Mouse (Mus musculus) neural tube, embryonic 13.5 days (tissue): ENCODE data around the gene Gm10024. TPM values are rescaled to one million over a fixed set of nuclear protein-coding genes. Genes with fewer than 3 reads are reported as not detected.
"Not testable (repeated sequence)": the region's sequence is repeated elsewhere in the genome, so short reads cannot be mapped to it uniquely, and the experiment has no call there.

Source experiments
- ATAC-seq: fragments of 200-750 bp; cut with Nextera tagmentation; 2 replicates; pipeline ENCODE4 v1.8.0; 2017; ENCODE audit warnings: low read depth, mild to moderate bottlenecking, moderate TSS enrichment, moderate library complexity
- H3K27ac ChIP-seq: fragments of 300-500 bp; sonication (generic); replicated peaks from 2 replicates; pipeline ENCODE4 v1.5.1; 2015; ENCODE audit warnings: moderate library complexity, mild to moderate bottlenecking, inconsistent platforms
- H3K27me3 ChIP-seq: fragments of 300-500 bp; sonication (generic); 2 replicates; pipeline ENCODE4 v1.6.1; 2015; ENCODE audit warnings: mild to moderate bottlenecking, inconsistent platforms
- H3K36me3 ChIP-seq: fragments of 300-500 bp; sonication (generic); 2 replicates; pipeline ENCODE4 v1.6.1; 2015; ENCODE audit warnings: mild to moderate bottlenecking, inconsistent platforms
- H3K4me1 ChIP-seq: fragments of 300-500 bp; sonication (generic); replicated peaks from 2 replicates; pipeline ENCODE4 v1.6.1; 2015; ENCODE audit warnings: inconsistent platforms
- H3K4me2 ChIP-seq: fragments of 300-500 bp; sonication (generic); 2 replicates; pipeline ENCODE4 v1.6.1; 2015; ENCODE audit warnings: inconsistent platforms, mild to moderate bottlenecking, moderate library complexity
- H3K4me3 ChIP-seq: fragments of 300-500 bp; sonication (generic); 2 replicates; pipeline ENCODE4 v1.5.1; 2015; ENCODE audit warnings: mild to moderate bottlenecking, inconsistent platforms
- H3K9ac ChIP-seq: fragments of 300-500 bp; sonication (generic); 2 replicates; pipeline ENCODE4 v1.6.1; 2015; ENCODE audit warnings: moderate library complexity, mild to moderate bottlenecking, inconsistent platforms
- H3K9me3 ChIP-seq: fragments of 300-500 bp; sonication (generic); 2 replicates; pipeline ENCODE4 v1.6.1; 2016; ENCODE audit warnings: inconsistent platforms
- WGBS: fragments of 180-500 bp; shearing (Covaris S2); methylation state at CpG from one replicate; pipeline ENCODE4 v1.1.7; 2015; 5-methylcytosine and 5-hydroxymethylcytosine counted together
- polyA plus RNA-seq: library from polyadenylated mRNA; unstranded; fragments of >200 nt; fragmentation: Nextera tagmentation; extraction: Ambion mirVana; gene quantifications from 2 replicates; pipeline ENCODE4 v1.2.1, GENCODE M21; 2015

The Gm10024 gene
- polyA plus RNA-seq, 1 experiment from 2014 or later, result not detected

GRCm38 (mm10) chr10:77741924-77742688, 30.8 kb downstream of the Gm10024 start, which contains the start of gene Gm18596:
Gene Gm18596, minus strand, starts transcription at chr10:77742638.
- not testable (repeated sequence) for H3K27ac ChIP-seq, ATAC-seq, H3K9ac ChIP-seq, H3K4me3 ChIP-seq, H3K36me3 ChIP-seq, H3K4me1 ChIP-seq, H3K9me3 ChIP-seq, H3K27me3 ChIP-seq, H3K4me2 ChIP-seq
- 54% methylated on average over 5 of the region's 5 CpGs for WGBS

- not testable (repeated sequence) for H3K4me3 ChIP-seq, H3K27me3 ChIP-seq, H3K27ac ChIP-seq, H3K9me3 ChIP-seq, ATAC-seq, H3K4me1 ChIP-seq, H3K36me3 ChIP-seq, H3K9ac ChIP-seq, H3K4me2 ChIP-seq
- WGBS, result 79% methylated on average over 1 of the region's 1 CpGs
These were observed 39.4 kb downstream of the Gm10024 start for GRCm38 (mm10) chr10:77750686-77751085.

- H3K4me1 ChIP-seq, H3K9me3 ChIP-seq, ATAC-seq, H3K27ac ChIP-seq, H3K27me3 ChIP-seq, H3K9ac ChIP-seq, H3K4me2 ChIP-seq, H3K4me3 ChIP-seq, H3K36me3 ChIP-seq: not testable (repeated sequence)
- WGBS, result 67% methylated on average over 1 of the region's 1 CpGs
These were observed 40.0 kb downstream of the Gm10024 start, which contains the start of gene Gm9736 for GRCm38 (mm10) chr10:77751254-77751653. Gene Gm9736, minus strand, starts transcription at chr10:77751354.

GRCm38 (mm10) chr10:77752312-77752711, 41.1 kb downstream of the Gm10024 start:
- H3K27me3 ChIP-seq, H3K4me1 ChIP-seq, ATAC-seq, H3K4me2 ChIP-seq, H3K9me3 ChIP-seq, H3K36me3 ChIP-seq, H3K9ac ChIP-seq, H3K4me3 ChIP-seq, H3K27ac ChIP-seq: not testable (repeated sequence)
- 67% methylated on average over 3 of the region's 3 CpGs for WGBS

- ATAC-seq, result no peak
- H3K36me3 ChIP-seq, result no peaks in the 10 kb centered on the region
- H3K27ac ChIP-seq, result no peak overlapping the region
- H3K9ac ChIP-seq, result no peak overlapping the region
- no peaks in the 10 kb centered on the region for H3K4me1 ChIP-seq
- no peak overlapping the region for H3K4me2 ChIP-seq
- H3K4me3 ChIP-seq, result no peak overlapping the region
- no peaks in the 10 kb centered on the region for H3K27me3 ChIP-seq
- H3K9me3 ChIP-seq, result no peaks in the 10 kb centered on the region
These were observed 42.2 kb downstream of the Gm10024 start for GRCm38 (mm10) chr10:77753448-77753847.

GRCm38 (mm10) chr10:77759582-77759981, 48.3 kb downstream of the Gm10024 start, which contains the start of gene Gm3233:
Gene Gm3233, minus strand, starts transcription at chr10:77759682.
- H3K9ac ChIP-seq, H3K4me2 ChIP-seq, H3K4me3 ChIP-seq, H3K4me1 ChIP-seq, H3K27ac ChIP-seq, H3K27me3 ChIP-seq, H3K9me3 ChIP-seq, H3K36me3 ChIP-seq, ATAC-seq: not testable (repeated sequence)
- no CpG with 5 or more reads among the region's 1 CpGs for WGBS

Other genes starting within 250 kb of the Gm10024 start
- gene Fam207a, start 195.7 kb upstream of the Gm10024 start, polyA plus RNA-seq, result 41.4 and 43.5 TPM in 2 replicates
- gene Itgb2, start 181.2 kb upstream of the Gm10024 start, polyA plus RNA-seq, result 1.0 TPM in 2 replicates
- gene Pttg1ip, start 129.7 kb upstream of the Gm10024 start, polyA plus RNA-seq, result 78.9 and 79.7 TPM in 2 replicates
- 248 and 252 TPM in 2 replicates for gene Sumo3, start 105.4 kb upstream of the Gm10024 start, polyA plus RNA-seq
- gene Gm49325, start 105.3 kb upstream of the Gm10024 start, polyA plus RNA-seq, result 2.0 and 8.6 TPM in 2 replicates
- 86.8 and 87.9 TPM in 2 replicates for gene Ube2g2, start 89.2 kb upstream of the Gm10024 start, polyA plus RNA-seq
- gene Tspear, start 24.9 kb upstream of the Gm10024 start, polyA plus RNA-seq, result 0.48 and 2.0 TPM in 2 replicates
- not detected in 2 replicates for gene Gm19402, start 20.7 kb upstream of the Gm10024 start, polyA plus RNA-seq
- gene Gm9508, start 14.2 kb upstream of the Gm10024 start, polyA plus RNA-seq, result not detected in 2 replicates
- gene Gm10272, start 4.8 kb upstream of the Gm10024 start, polyA plus RNA-seq, result not detected in 2 replicates
- gene Gm10142, start 4.3 kb downstream of the Gm10024 start, polyA plus RNA-seq, result not detected in 2 replicates
- gene Krtap12-1, start 9.1 kb downstream of the Gm10024 start, polyA plus RNA-seq, result not detected in 2 replicates
- gene Gm10100, start 15.0 kb downstream of the Gm10024 start, polyA plus RNA-seq, result not detected in 2 replicates
- not detected in 2 replicates for gene Gm18596, start 31.2 kb downstream of the Gm10024 start, polyA plus RNA-seq
- gene Gm9736, start 39.9 kb downstream of the Gm10024 start, polyA plus RNA-seq, result not detected in 2 replicates
- gene Gm3233, start 48.2 kb downstream of the Gm10024 start, polyA plus RNA-seq, result not detected in 2 replicates
- not detected in 2 replicates for gene Gm3238, start 59.9 kb downstream of the Gm10024 start, polyA plus RNA-seq
- not detected in 2 replicates for gene Gm7138, start 65.5 kb downstream of the Gm10024 start, polyA plus RNA-seq
- gene Gm3250, start 71.1 kb downstream of the Gm10024 start, polyA plus RNA-seq, result not detected in 2 replicates
- gene Gm7137, start 76.7 kb downstream of the Gm10024 start, polyA plus RNA-seq, result not detected in 2 replicates
- gene Gm9639, start 83.6 kb downstream of the Gm10024 start, polyA plus RNA-seq, result not detected in 2 replicates
- gene Gm19668, start 87.7 kb downstream of the Gm10024 start, polyA plus RNA-seq, result not detected in 2 replicates
- gene Gm9507, start 100.4 kb downstream of the Gm10024 start, polyA plus RNA-seq, result not detected in 2 replicates
- gene Gm2696, start 103.2 kb downstream of the Gm10024 start, polyA plus RNA-seq, result not detected in 2 replicates
- not detected in 2 replicates for gene Krtap10-4, start 115.6 kb downstream of the Gm10024 start, polyA plus RNA-seq
- not detected in 2 replicates for gene Krtap10-10, start 124.5 kb downstream of the Gm10024 start, polyA plus RNA-seq
- gene Gm36176, start 135.3 kb downstream of the Gm10024 start, polyA plus RNA-seq, result not detected in 2 replicates
- gene Gm10318, start 141.4 kb downstream of the Gm10024 start, polyA plus RNA-seq, result not detected in 2 replicates
- not detected in 2 replicates for gene Gm3285, start 150.5 kb downstream of the Gm10024 start, polyA plus RNA-seq
- gene Lrrc3, start 191.1 kb downstream of the Gm10024 start, polyA plus RNA-seq, result 11.5 and 12.1 TPM in 2 replicates